Mouse (Mus musculus): ENCODE data around the gene Ube2f. TPM values are rescaled to one million over a fixed set of nuclear protein-coding genes. Genes with fewer than 3 reads are reported as not detected.

Gene Ube2f
- polyA plus RNA-seq, 1 experiment from 2014 or later, result 70.5 TPM

DNA sequence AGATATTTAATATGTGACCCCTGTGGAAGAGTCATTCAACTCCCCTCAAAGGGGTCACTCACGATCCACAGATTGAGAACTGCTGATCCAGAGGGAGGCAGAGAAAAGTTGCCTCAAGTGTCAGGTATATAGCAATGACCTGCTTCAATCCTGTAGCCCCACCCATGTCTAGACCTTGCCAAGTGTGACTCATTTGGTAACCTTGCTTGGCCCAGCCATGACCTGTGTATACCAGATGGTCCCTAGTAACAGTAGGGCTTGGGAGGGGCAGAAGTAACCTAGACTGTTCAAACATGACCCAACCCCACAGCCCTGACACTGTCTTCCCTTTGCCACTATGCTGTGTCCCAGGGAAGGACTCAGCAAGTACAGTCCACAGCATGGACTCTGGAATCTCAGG, 9.4 kb upstream of the Ube2f start:
- WGBS, result 81% methylated on average over 1 of the region's 1 CpGs
- H3K4me2 ChIP-seq (replicated peaks), result no peak overlapping the region
- no peaks in the 10 kb centered on the region for H3K9me3 ChIP-seq
- no peak for ATAC-seq
- no peak overlapping the region for H3K9ac ChIP-seq (replicated peaks)
- H3K27me3 ChIP-seq, result no peaks in the 10 kb centered on the region
- no peaks in the 10 kb centered on the region for H3K36me3 ChIP-seq
- H3K27ac ChIP-seq, result no peak overlapping the region
- no peak overlapping the region for H3K4me3 ChIP-seq (replicated peaks)
- no peaks in the 10 kb centered on the region for H3K4me1 ChIP-seq (replicated peaks)

DNA sequence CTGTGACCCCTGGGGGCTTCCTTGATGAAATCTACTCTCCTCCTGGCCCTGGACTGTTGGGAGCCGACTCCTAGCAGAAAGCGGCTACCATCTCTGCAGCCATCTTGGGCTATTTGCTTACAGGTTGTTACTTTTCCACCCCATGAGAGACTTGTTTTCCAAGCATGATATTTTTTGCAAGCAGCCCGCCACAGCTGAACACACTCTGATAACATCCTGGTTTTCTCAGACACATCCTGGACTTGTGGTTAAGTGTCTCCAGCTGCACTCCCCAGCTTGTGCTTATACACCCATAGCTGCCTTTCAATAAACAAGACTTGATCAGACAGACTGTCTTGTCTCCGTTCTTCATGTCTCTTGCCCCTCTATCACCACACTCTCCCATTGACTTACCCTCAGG, 8.9 kb upstream of the Ube2f start:
- WGBS, result 81% methylated on average over 4 of the region's 4 CpGs
- Histone ChIP-seq H3K4me3 (replicated peaks) (no peak overlapping the region), H3K9ac (replicated peaks) (no peak overlapping the region), H3K36me3 (no peaks in the 10 kb centered on the region), H3K27ac (no peak overlapping the region), H3K9me3 (no peaks in the 10 kb centered on the region), H3K4me2 (replicated peaks) (no peak overlapping the region), H3K4me1 (replicated peaks) (no peaks in the 10 kb centered on the region), H3K27me3 (no peaks in the 10 kb centered on the region)
- ATAC-seq, result no peak

DNA sequence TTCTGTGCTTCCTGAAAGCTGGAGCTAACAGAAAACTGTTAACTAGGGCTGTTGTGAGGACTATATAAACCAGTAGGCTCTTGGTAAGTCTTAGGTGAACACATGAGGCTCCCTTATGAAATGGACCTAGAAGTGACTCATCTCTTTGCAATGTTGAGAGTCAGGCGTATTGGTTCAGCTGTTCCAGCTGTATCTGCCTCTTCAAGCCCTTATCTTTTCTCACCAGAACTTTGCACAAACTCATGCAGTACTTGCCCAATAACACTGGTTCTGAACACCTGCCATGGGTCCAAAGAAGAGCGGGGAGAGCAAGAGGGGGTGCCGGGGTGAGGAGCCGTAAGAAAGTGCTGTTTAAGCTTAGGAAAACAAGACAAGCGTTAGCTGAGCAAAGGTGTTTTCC, 1.9 kb upstream of the Ube2f start:
- H3K27ac ChIP-seq, result no peak overlapping the region
- WGBS, result 95% methylated on average over 5 of the region's 5 CpGs
- H3K4me2 ChIP-seq (replicated peaks), result no peak overlapping the region

DNA sequence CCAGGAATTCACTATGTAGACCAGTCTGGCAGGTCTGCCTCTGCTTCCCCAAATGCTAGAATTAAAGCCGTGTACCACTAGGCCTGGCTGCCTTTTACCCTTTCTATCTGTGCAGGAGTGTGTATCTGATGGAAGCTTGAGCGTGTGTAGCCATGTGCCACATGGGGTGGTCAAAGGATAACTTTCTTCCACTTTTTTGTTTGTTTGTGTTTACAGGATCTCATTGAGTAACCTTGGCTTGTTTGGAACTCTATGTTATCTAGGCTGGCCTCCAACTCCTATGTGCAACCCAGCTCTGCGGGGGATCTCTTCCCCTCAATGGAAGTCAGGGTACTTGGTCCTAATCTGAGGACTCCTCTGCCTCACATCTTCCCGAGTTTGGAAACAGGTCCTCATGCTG, 1.1 kb upstream of the Ube2f start:
- Histone ChIP-seq H3K36me3 (no peaks in the 10 kb centered on the region), H3K4me3 (replicated peaks) (peak overlapping the region; percentile 99), H3K9me3 (no peaks in the 10 kb centered on the region), H3K27ac (no peak overlapping the region), H3K27me3 (no peaks in the 10 kb centered on the region), H3K9ac (replicated peaks) (no peak overlapping the region), H3K4me2 (replicated peaks) (peak overlapping the region; percentile 93), H3K4me1 (replicated peaks) (peaks cover 27% of the 10 kb centered on the region)
- ATAC-seq, result no peak
- WGBS, result 52% methylated on average over 4 of the region's 4 CpGs

More for the DNA sequence above, 1.9 kb upstream of the Ube2f start:
- H3K36me3 ChIP-seq, result no peaks in the 10 kb centered on the region
- no peaks in the 10 kb centered on the region for H3K9me3 ChIP-seq
- no peak for ATAC-seq
- H3K9ac ChIP-seq (replicated peaks), result no peak overlapping the region
- H3K4me3 ChIP-seq (replicated peaks), result no peak overlapping the region
- peaks cover 24% of the 10 kb centered on the region for H3K4me1 ChIP-seq (replicated peaks)
- no peaks in the 10 kb centered on the region for H3K27me3 ChIP-seq

DNA sequence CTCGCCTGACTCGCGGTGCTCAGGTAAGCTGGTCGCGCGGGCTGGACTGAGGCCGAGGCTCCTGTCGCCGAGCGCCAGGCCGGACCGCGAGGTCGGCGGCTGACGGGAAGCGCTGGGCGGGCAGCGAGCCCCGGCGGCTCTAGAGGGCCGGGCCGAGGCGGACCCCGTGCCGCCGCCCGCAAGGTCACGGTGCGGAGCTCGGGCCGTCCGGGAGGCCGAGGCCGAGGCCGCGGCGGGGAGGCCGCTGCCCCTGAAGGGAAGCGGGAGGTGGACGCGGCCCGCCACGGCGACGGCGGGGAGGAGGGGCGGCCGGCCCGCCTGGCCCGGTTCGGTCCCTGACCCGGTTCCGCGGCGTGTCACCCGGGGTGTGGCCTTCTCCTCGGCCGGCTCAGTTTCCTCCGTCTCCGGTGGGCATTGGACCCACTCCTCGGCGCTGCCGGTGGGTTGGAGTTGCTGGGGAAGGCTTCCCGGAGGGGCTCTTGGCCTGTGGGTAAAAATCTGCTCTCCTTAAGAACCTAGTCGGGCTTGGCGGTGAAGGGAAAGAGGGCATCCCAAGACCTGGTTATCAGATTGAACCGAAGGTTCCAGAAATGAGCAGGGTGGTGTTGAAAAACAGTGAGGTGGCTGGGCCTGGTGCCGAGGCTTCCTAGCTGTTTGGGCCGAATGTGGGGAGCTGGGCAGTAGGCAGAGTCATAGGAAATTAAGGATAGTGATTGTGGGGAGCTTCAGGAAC, 477 bp downstream of the Ube2f start:
- no peaks in the 10 kb centered on the region for H3K9me3 ChIP-seq
- peak; percentile 10; the same call in 1 of the 2 replicates for ATAC-seq

DNA sequence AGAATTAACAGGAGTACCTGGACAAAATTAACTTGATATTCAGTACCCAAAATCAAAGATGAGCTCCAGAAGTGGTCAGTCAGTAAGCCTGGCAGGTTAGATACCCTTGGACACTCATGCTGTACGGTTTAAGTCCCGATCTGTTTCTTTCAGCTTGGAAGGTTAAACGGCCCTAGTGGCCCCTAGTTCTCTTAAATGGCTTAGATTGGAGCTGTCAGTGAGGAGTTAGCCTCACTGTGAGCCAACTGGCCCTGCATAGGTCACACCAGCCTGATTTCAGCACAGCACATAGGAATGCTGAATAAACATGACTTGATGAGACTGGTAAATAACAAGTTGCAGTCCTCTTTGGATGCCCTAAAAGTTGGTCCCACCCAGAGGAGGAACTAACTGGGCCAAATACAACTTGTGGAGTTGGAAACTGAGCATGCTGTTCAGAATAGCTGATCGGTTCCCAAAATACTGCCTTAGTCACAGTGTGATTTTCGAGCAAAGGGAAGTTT, 1.1 kb downstream of the Ube2f start:
- H3K4me1 ChIP-seq (replicated peaks), result peaks cover 27% of the 10 kb centered on the region
- peak overlapping the region; percentile 93 for H3K4me2 ChIP-seq (replicated peaks)
- H3K27ac ChIP-seq, result no peak overlapping the region
- no peaks in the 10 kb centered on the region for H3K27me3 ChIP-seq
- H3K36me3 ChIP-seq, result 0 out of 2 replicates have a peak, but pooled peaks cover 2% of the 10 kb centered on the region
- peak overlapping the region; percentile 99 for H3K4me3 ChIP-seq (replicated peaks)
- 55% methylated on average over 5 of the region's 5 CpGs for WGBS
- no peak for ATAC-seq
- no peaks in the 10 kb centered on the region for H3K9me3 ChIP-seq
- H3K9ac ChIP-seq (replicated peaks), result peak overlapping the region; percentile 99

More for the DNA sequence above, 477 bp downstream of the Ube2f start:
- peak overlapping the region; percentile 82 for H3K27ac ChIP-seq
- peak overlapping the region; percentile 93 for H3K4me2 ChIP-seq (replicated peaks)
- peak overlapping the region; percentile 99 for H3K4me3 ChIP-seq (replicated peaks)
- H3K36me3 ChIP-seq, result 0 out of 2 replicates have a peak, but pooled peaks cover 2% of the 10 kb centered on the region
- WGBS, result under 1% methylated on average over 42 of the region's 70 CpGs
- H3K9ac ChIP-seq (replicated peaks), result peak overlapping the region; percentile 99
- peaks cover 27% of the 10 kb centered on the region for H3K4me1 ChIP-seq (replicated peaks)
- no peaks in the 10 kb centered on the region for H3K27me3 ChIP-seq

DNA sequence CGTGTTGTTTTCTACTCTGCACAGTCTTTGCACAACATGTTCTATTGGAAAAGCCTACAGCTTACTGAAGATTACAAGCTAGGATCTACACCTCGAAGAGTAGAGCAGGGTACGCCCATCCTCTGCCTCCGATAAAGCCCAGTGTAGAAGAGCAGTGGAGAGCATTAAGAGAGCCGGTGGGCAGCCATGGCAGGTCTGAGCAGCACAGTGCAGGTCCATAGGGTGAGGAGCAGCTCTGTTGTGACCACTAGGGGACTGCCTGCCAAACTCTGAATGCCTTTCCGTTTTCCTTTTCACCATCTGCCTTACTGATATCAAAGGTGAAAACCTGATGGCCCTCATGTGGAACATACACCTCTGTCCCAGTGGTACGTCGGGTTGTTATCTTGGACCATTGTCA, 1.8 kb downstream of the Ube2f start:
- H3K9ac ChIP-seq (replicated peaks), result 0 out of 2 replicates have a peak overlapping the region, but pooled peaks have one; percentile 40
- no peaks in the 10 kb centered on the region for H3K9me3 ChIP-seq
- no peak for ATAC-seq
- WGBS, result 64% methylated on average over 8 of the region's 8 CpGs
- H3K36me3 ChIP-seq, result 0 out of 2 replicates have a peak, but pooled peaks cover 2% of the 10 kb centered on the region
- H3K27me3 ChIP-seq, result no peaks in the 10 kb centered on the region
- H3K27ac ChIP-seq, result no peak overlapping the region
- peaks cover 27% of the 10 kb centered on the region for H3K4me1 ChIP-seq (replicated peaks)
- H3K4me2 ChIP-seq (replicated peaks), result peak overlapping the region; percentile 93
- H3K4me3 ChIP-seq (replicated peaks), result peak overlapping the region; percentile 99

DNA sequence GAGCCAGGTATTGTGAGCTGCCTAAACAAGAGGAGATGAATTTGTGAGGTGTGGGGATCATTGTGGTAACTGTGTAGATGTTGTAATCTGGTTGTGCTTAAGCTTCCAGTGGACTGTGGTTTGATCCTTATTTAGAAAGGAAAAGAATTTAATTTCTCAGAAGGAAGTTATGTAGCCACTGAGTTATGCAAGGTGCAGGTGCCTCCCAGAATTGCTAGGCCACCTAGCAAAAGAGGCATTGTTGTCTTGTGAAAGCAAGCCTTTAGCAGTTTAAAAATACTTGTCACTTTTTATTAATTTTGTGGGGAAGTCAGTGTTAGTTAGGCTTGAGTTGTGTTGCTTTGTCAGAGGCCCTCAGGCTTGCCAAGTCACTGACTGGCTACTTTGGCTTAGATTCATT, 7.8 kb downstream of the Ube2f start:
- Histone ChIP-seq H3K36me3 (0 out of 2 replicates have a peak, but pooled peaks cover 2% of the 10 kb centered on the region), H3K4me1 (replicated peaks) (peaks cover 3% of the 10 kb centered on the region), H3K27me3 (no peaks in the 10 kb centered on the region), H3K4me2 (replicated peaks) (no peak overlapping the region), H3K4me3 (replicated peaks) (no peak overlapping the region), H3K27ac (no peak overlapping the region), H3K9ac (replicated peaks) (no peak overlapping the region), H3K9me3 (no peaks in the 10 kb centered on the region)
- ATAC-seq, result no peak

DNA sequence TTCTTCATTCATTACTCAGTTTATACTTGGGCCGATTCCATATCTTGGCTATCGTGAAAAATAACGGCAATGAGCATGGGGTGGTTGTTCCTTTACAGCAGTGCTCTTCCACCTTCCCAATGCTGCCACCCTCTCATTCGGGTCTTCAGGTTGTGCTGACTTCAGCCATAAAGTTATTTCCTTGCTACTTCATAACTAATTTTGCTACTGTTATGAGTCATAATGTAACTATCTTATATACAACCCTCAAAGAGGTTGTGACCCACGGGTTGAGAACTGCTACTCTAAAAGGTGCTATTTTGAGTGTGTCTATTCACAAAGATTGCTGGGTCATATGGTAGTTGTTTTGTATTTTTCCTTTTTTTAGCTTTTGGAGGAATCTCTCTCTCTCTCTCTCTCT, 9.7 kb downstream of the Ube2f start:
- Histone ChIP-seq H3K4me3 (replicated peaks) (no peak overlapping the region), H3K36me3 (no peaks in the 10 kb centered on the region), H3K4me2 (replicated peaks) (no peak overlapping the region), H3K9me3 (no peaks in the 10 kb centered on the region), H3K27ac (no peak overlapping the region), H3K27me3 (no peaks in the 10 kb centered on the region), H3K9ac (replicated peaks) (no peak overlapping the region), H3K4me1 (replicated peaks) (no peaks in the 10 kb centered on the region)
- WGBS, result 90% methylated on average over 5 of the region's 5 CpGs
- ATAC-seq, result no peak

DNA sequence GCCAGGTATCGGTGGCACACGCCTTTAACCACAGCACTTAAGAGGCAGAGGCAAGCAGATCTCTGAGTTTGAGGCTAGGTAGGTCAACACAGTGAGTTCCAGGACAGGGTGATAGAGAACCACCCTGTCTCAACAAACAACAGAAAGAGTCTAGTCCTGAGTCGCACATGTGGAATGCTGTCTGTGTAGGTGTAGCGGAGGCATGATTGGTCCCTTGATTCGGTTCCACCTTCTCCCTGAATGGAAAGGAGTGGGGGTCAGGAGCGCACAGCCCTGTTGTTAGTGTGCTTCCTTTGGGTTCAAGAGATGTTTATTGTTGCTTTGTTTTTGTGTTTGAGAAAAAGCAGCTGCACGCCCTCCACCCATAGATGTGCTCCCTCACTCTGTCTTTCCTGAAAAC, 12.4 kb downstream of the Ube2f start:
- H3K9ac ChIP-seq (replicated peaks), result no peak overlapping the region
- H3K4me1 ChIP-seq (replicated peaks), result no peaks in the 10 kb centered on the region
- ATAC-seq, result no peak
- no peak overlapping the region for H3K4me3 ChIP-seq (replicated peaks)
- no peak overlapping the region for H3K4me2 ChIP-seq (replicated peaks)
- no peak overlapping the region for H3K27ac ChIP-seq
- WGBS, result 93% methylated on average over 7 of the region's 7 CpGs
- H3K9me3 ChIP-seq, result no peaks in the 10 kb centered on the region
- H3K36me3 ChIP-seq, result peaks cover 10% of the 10 kb centered on the region
- no peaks in the 10 kb centered on the region for H3K27me3 ChIP-seq

DNA sequence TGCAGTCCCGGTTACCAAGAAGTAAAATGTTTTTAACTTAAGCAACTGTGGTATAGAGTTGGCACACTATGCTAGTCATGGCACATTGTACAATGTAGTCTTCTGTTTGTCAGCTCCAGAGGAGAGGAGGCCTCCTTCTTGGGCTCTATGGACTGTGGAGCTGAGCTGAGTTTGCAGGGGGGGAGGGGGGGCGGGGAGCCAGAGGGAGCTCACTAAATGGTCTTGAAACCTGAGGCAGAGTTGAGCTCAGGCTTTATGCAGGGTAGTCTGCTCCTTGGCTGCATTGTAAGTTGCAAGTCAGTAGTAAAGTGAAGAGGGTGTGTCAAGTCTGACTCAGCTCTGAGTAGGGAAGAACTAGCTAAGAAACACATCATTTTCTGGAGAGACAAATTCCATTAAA, 22.2 kb downstream of the Ube2f start:
- WGBS, result 94% methylated on average over 2 of the region's 2 CpGs
- Histone ChIP-seq H3K36me3 (peaks cover 19% of the 10 kb centered on the region), H3K27ac (no peak overlapping the region), H3K4me1 (replicated peaks) (no peaks in the 10 kb centered on the region), H3K4me3 (replicated peaks) (no peak overlapping the region), H3K9ac (replicated peaks) (no peak overlapping the region), H3K27me3 (no peaks in the 10 kb centered on the region), H3K4me2 (replicated peaks) (no peak overlapping the region), H3K9me3 (no peaks in the 10 kb centered on the region)
- ATAC-seq, result no peak

DNA sequence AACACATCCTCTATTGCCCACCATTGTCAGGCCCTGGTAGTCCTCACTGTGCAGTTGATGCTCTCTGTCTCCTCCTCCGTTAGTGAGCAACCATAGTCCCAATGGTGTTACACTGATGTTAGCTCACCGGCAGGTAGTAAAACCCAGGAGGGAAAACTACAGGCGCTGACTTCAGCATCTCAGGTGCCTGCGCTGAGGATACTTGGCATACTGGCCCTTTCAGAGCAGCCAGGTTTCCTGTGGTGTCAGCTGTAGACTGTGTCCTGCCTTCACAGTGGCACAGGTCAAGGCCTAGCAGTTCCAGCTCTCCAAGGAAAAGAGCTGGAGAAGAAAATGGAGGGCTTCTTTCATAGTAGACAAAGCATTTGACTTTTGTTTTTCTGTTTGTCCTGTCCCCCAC, 26.5 kb downstream of the Ube2f start:
- Histone ChIP-seq H3K27me3 (no peaks in the 10 kb centered on the region), H3K27ac (no peak overlapping the region), H3K4me3 (replicated peaks) (no peak overlapping the region), H3K4me1 (replicated peaks) (no peaks in the 10 kb centered on the region), H3K9me3 (no peaks in the 10 kb centered on the region), H3K36me3 (peaks cover 57% of the 10 kb centered on the region), H3K4me2 (replicated peaks) (no peak overlapping the region), H3K9ac (replicated peaks) (no peak overlapping the region)
- WGBS, result 93% methylated on average over 4 of the region's 4 CpGs
- ATAC-seq, result no peak

DNA sequence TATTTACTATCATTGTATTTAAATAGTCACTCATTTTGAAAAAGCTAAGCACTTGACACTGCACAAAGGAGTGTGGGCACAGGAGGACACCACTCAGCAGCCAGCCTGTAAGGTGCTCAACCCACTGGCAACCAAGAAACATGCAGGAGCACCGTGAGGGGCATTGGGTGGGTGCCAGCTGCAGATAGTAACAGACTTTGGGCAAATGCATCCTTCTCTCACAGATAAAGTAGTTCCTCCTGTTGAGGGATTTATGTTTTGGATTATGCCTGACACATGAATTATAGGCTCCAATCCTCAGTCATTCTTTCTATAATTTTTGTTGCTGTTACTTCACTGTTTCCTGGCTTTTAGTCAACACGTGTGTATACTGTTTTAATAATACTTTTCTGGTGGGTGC, 27.4 kb downstream of the Ube2f start:
- Histone ChIP-seq H3K9ac (replicated peaks) (no peak overlapping the region), H3K9me3 (no peaks in the 10 kb centered on the region), H3K36me3 (peaks cover 57% of the 10 kb centered on the region), H3K27ac (no peak overlapping the region), H3K27me3 (no peaks in the 10 kb centered on the region), H3K4me3 (replicated peaks) (no peak overlapping the region), H3K4me2 (replicated peaks) (no peak overlapping the region), H3K4me1 (replicated peaks) (no peaks in the 10 kb centered on the region)
- 92% methylated on average over 2 of the region's 2 CpGs for WGBS
- ATAC-seq, result no peak
